Mouse (Mus musculus) stomach, postnatal 0 days (tissue): ENCODE measurements around the gene Atp5j2. TPM values are rescaled to one million over a fixed set of nuclear protein-coding genes. Genes with fewer than 3 reads are reported as not detected.

Experiments
- ATAC-seq: fragments of 200-750 bp; cut with Nextera tagmentation; 2 replicates; pipeline ENCODE4 v1.8.0; 2017; ENCODE audit not compliant: low FRiP score, low TSS enrichment
- DNase-seq: peaks from one replicate; pipeline ENCODE4 v3.0.0-alpha.2; 2016; ENCODE audit warnings: low spot score
- H3K27ac ChIP-seq: fragments of 300-500 bp; sonication (generic); replicated peaks from 2 replicates; pipeline ENCODE4 v1.5.1; 2014; ENCODE audit warnings: mild to moderate bottlenecking, control low read depth
- H3K27me3 ChIP-seq: fragments of 300-500 bp; sonication (generic); 2 replicates; pipeline ENCODE4 v1.6.1; 2014; ENCODE audit warnings: low read length; ENCODE audit not compliant: control insufficient read depth, insufficient read depth
- H3K36me3 ChIP-seq: fragments of 300-500 bp; sonication (generic); 2 replicates; pipeline ENCODE4 v1.6.1; 2014; ENCODE audit warnings: low read length, mixed read lengths; ENCODE audit not compliant: control insufficient read depth, insufficient read depth
- H3K4me1 ChIP-seq: fragments of 300-500 bp; sonication (generic); replicated peaks from 2 replicates; pipeline ENCODE4 v1.6.1; 2014; ENCODE audit warnings: antibody characterized with exemption; ENCODE audit not compliant: control insufficient read depth, insufficient read depth
- H3K4me2 ChIP-seq: fragments of 300-500 bp; sonication (generic); replicated peaks from 2 replicates; pipeline ENCODE4 v1.6.1; 2014; ENCODE audit warnings: low read depth, mild to moderate bottlenecking, control low read depth, moderate library complexity
- H3K4me3 ChIP-seq: fragments of 300-500 bp; sonication (generic); 2 replicates; pipeline ENCODE4 v1.5.1; 2014; ENCODE audit warnings: low read depth, low read length, control low read depth
- H3K9ac ChIP-seq: fragments of 300-500 bp; sonication (generic); 2 replicates; pipeline ENCODE4 v1.6.1; 2014; ENCODE audit warnings: mild to moderate bottlenecking, low read length, control low read depth, mixed read lengths
- H3K9me3 ChIP-seq: fragments of 300-500 bp; sonication (generic); 2 replicates; pipeline ENCODE4 v1.6.1; 2016; ENCODE audit warnings: low read length; ENCODE audit not compliant: control insufficient read depth
- EP300 ChIP-seq: optimal IDR thresholded peaks from 2 replicates; pipeline ENCODE3; 2016; ENCODE audit warnings: antibody characterized with exemption
- WGBS: fragments of 180-500 bp; shearing (Covaris S2); extraction: QIAGEN DNeasy Blood & Tissue Kit; methylation state at CpG from one replicate; pipeline ENCODE4 v1.1.7; 2014; 5-methylcytosine and 5-hydroxymethylcytosine counted together
- polyA plus RNA-seq: library from polyadenylated mRNA; unstranded; fragments of >200 nt; fragmentation: Nextera tagmentation; extraction: Ambion mirVana; gene quantifications from 2 replicates; pipeline ENCODE4 v1.2.1, GENCODE M21; 2015

The Atp5j2 gene
- polyA plus RNA-seq, 1 experiment from 2014 or later, result 646 TPM

- Histone ChIP-seq H3K27ac (no peak overlapping the region; the same call in 1 of the 2 replicates), H3K4me2 (peak overlapping the region; percentile 74), H3K4me1 (no peaks in the 10 kb centered on the region; the same call in 1 of the 2 replicates), H3K4me3 (peak overlapping the region; percentile 87), H3K9ac (peak overlapping the region; percentile 88), H3K9me3 (no peaks in the 10 kb centered on the region), H3K27me3 (no peaks in the 10 kb centered on the region), H3K36me3 (peaks cover 30% of the 10 kb centered on the region)
- TF ChIP-seq EP300, result no peak
- no peak for DNase-seq
- whole genome bisulfite sequencing, result 3% methylated on average over 6 of the region's 6 CpGs
- ATAC-seq, result no peak
Measured at GRCm38 (mm10) chr5:145138836-145139235, 53.0 kb downstream of the Atp5j2 start.

Other genes starting within 250 kb of the Atp5j2 start
- gene Smurf1, start 226.2 kb downstream of the Atp5j2 start, polyA plus RNA-seq, result 11.2 and 11.6 TPM in 2 replicates
- gene Gm4871, start 159.3 kb downstream of the Atp5j2 start, polyA plus RNA-seq, result not detected in 2 replicates
- gene 1700018F24Rik, start 149.1 kb downstream of the Atp5j2 start, polyA plus RNA-seq, result not detected in 2 replicates
- gene Arpc1a, start 108.2 kb downstream of the Atp5j2 start, polyA plus RNA-seq, result 142 and 145 TPM in 2 replicates
- gene Kpna7, start 108.0 kb downstream of the Atp5j2 start, polyA plus RNA-seq, result 0.10 and 0.17 TPM in 2 replicates
- gene Arpc1b, start 77.8 kb downstream of the Atp5j2 start, polyA plus RNA-seq, result 283 and 304 TPM in 2 replicates
- gene Pdap1, start 51.8 kb downstream of the Atp5j2 start, polyA plus RNA-seq, result 51.1 and 62.0 TPM in 2 replicates
- 128 and 129 TPM in 2 replicates for gene Bud31, start 51.7 kb downstream of the Atp5j2 start, polyA plus RNA-seq
- 8.3 and 9.1 TPM in 2 replicates for gene Ptcd1, start 25.0 kb downstream of the Atp5j2 start, polyA plus RNA-seq
- 19.1 and 19.6 TPM in 2 replicates for gene Cpsf4, start 24.8 kb downstream of the Atp5j2 start, polyA plus RNA-seq
- 9.1 and 9.8 TPM in 2 replicates for gene Zkscan14, start 9.8 kb upstream of the Atp5j2 start, polyA plus RNA-seq
- gene Zkscan5, start 12.5 kb upstream of the Atp5j2 start, polyA plus RNA-seq, result 4.6 and 5.0 TPM in 2 replicates
- gene Zfp655, start 39.7 kb upstream of the Atp5j2 start, polyA plus RNA-seq, result 19.1 and 21.0 TPM in 2 replicates
- 0.30 and 0.45 TPM in 2 replicates for gene Zscan25, start 88.4 kb upstream of the Atp5j2 start, polyA plus RNA-seq
- gene Cyp3a57, start 153.2 kb upstream of the Atp5j2 start, polyA plus RNA-seq, result 0.06 TPM in 2 replicates